Mouse (Mus musculus) left cerebral cortex, postnatal 14 days (tissue): ENCODE results near the gene Gm8978. TPM values are rescaled to one million over a fixed set of nuclear protein-coding genes. Genes with fewer than 3 reads are reported as not detected.
A peak's percentile ranks its signal among the peaks of the same experiment; 100 is the strongest.
"Not testable (repeated sequence)": the region's sequence is repeated elsewhere in the genome, so short reads cannot be mapped to it uniquely, and the experiment has no call there.

Source experiments
- DNase-seq, 2 experiments: peaks; one replicate each; pipeline ENCODE4 v3.0.0; 2021 to 2022; ENCODE audit warnings: low spot score in 2 of 2, mixed read lengths in 1 of 2
- intact Hi-C: fragments of 180-260 bp; cut with DNase I; formaldehyde crosslinking; loops from one replicate; pipeline ENCODE4 v1.15.1; 2025
- long read RNA-seq, 2 experiments: library from polyadenylated mRNA; stranded (forward); transcript quantifications; one replicate each; pipeline ENCODE4 v2.0.0; 2021
- microRNA-seq, 2 experiments: library from miRNA; unstranded; fragments of <30 nt; microRNA quantifications; one replicate each; pipeline ENCODE4 v1.2.0; 2022
- total RNA-seq, 2 experiments: library from RNA; stranded (reverse); gene quantifications; 2 replicates each; pipeline ENCODE4 v1.2.3; 2021

The Gm8978 gene
- not detected for total RNA-seq
- long read RNA-seq, experiment 1 = 0 reads
- long read RNA-seq, experiment 2 = 0 reads

DNA sequence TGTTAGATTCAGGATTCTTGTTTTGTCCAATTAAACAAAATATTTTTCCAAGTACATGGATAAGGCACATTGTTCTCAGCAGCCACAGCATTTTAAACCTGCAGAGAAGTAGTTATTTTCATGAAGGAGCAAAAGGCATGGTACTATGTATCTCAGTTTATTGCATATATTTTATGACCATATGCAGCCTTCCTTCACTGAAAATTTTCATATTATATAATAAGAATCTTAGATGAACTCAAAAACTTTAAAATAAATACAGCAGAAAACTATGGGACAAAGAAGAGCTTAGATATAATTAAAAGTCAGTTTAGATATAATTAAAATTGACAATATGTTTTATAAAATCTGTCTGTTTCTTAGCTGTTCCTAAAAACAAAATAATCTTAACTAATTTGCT, at the start of gene Gm8978:
Gm8978 (minus strand) TSS at position 101 of the 400 bp plus-strand sequence.
- DNase-seq, intact Hi-C loops: not testable (repeated sequence)

DNA sequence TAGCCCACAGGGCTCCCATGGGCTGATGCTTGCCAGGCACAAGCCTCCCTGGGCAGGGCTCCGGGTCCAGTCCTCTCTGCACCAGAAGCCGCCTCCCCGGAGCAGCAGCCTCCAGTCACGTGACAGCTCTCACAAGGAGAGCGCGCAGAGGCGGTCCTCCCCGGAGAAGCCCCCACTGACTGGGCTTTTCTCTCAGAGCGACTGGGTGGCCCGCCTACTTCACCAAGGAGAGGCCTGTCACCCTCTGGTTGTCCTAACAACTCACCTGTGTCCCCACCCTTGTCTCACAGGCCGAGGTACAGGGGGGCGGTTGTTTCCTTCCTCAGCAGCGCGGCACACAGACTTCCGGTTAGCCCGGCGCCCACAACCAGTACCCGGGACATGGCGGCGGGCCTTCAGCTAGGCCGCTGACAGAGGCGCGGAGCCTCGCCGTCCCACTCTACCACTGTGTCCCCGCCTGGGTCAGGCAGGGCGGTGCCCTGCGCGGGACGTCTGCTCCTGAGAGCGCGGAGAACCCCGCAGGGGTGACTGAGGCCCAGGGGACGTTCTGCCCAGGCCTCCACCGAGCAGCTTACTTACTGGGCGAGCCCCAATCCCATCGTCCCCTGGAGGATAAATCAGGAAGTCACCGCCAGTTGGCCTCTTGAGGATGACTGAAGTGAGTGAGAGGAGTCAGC, 35.3 kb downstream of the Gm8978 start:
- intact Hi-C loops = not testable (repeated sequence)

DNA sequence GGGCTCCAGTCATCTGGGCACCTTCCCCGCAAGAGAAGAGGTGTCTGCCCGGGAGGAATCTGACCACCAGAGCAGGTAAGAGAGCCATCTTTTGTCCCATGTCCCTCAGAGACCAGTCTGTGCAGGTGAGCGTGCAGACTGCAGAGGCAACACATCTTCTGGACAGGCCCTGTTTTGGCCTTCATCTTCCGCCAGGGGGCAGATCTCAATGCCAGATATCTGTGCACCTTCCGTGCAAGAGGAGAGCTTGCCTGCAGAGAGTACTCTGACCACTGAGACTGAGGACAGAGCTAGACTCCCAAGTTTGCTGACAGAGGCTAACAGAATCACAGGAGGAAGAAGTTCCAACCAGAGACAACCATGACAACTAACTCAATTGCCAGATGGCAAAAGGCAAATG, 56.5 kb downstream of the Gm8978 start:
- DNase-seq, intact Hi-C loops: not testable (repeated sequence)

More for the DNA sequence above, 35.3 kb downstream of the Gm8978 start:
- DNase-seq = peak; percentile 35 to 52

Small RNA genes within 50 kb of the gene (microRNA-seq; reads per million reads assigned to microRNA genes)
- gene Gm27440 = 0 reads per million in 2 experiments

Other genes with a start within 250 kb of the Gm8978 start
- 1 to 10 TPM; 1.9 TPM for gene Rnls, start 233.0 kb downstream of the Gm8978 start, total RNA-seq
- gene Lipo4, start 107.5 kb downstream of the Gm8978 start, total RNA-seq = under 1 TPM in 1 of 2 experiments, not detected in 1; 0.19 TPM
- under 1 TPM in 1 of 2 experiments, not detected in 1; 0.23 TPM for gene Lipo2, start 126.1 kb upstream of the Gm8978 start, total RNA-seq
- gene Lipo3, start 136.7 kb upstream of the Gm8978 start, total RNA-seq = 1 to 10 TPM; 5.1 to 5.5 TPM
- gene Lipo1, start 162.2 kb upstream of the Gm8978 start, total RNA-seq = not detected